Mouse (Mus musculus): ENCODE measurements around the gene Lrrk2. TPM values are rescaled to one million over a fixed set of nuclear protein-coding genes. Genes with fewer than 3 reads are reported as not detected.
A peak's percentile ranks its signal among the peaks of the same experiment; 100 is the strongest.

The Lrrk2 gene
- 7.4 and 20.5 TPM in 2 replicates for polyA plus RNA-seq (2011; ENCODE audit: insufficient read depth, insufficient read length, low replicate concordance, missing spikeins)

GRCm38 (mm10) chr15:91672645-91673568 is at the start of gene Lrrk2:
Lrrk2 (plus strand) TSS chr15:91673175.
- WGBS, result 3% methylated on average over 40 of the region's 40 CpGs

GRCm38 (mm10) chr15:91624475-91624874 is 48.5 kb upstream of the Lrrk2 start:
- no peaks in the 10 kb centered on the region; the same call in 1 of the 2 replicates for H3K4me1 ChIP-seq (ENCODE audit: control insufficient read depth, insufficient read depth, low read length)
- no peak overlapping the region for H3K4me3 ChIP-seq (replicated peaks; ENCODE audit: control insufficient read depth, low read depth, low read length)
- WGBS, result 44% methylated on average over 2 of the region's 2 CpGs
- H3K27ac ChIP-seq (ENCODE audit: control insufficient read depth, insufficient read depth, low read depth, low read length, poor library complexity), result no peak overlapping the region
- TF ChIP-seq CTCF (IDR thresholded peaks at IDR 0.05; ENCODE audit: control insufficient read depth, insufficient read depth, low read length), result no peak
- TF ChIP-seq POLR2A (IDR thresholded peaks at IDR 0.05; ENCODE audit: borderline replicate concordance, control insufficient read depth, low read depth, low read length), result no peak

More at GRCm38 (mm10) chr15:91672645-91673568, at the start of gene Lrrk2:
- TF ChIP-seq CTCF (IDR thresholded peaks at IDR 0.05; ENCODE audit: control insufficient read depth, insufficient read depth, low read length) (no peak), POLR2A (IDR thresholded peaks at IDR 0.05; ENCODE audit: borderline replicate concordance, control insufficient read depth, low read depth, low read length) (peak; percentile 84; the same call in 1 of the 2 replicates)
- no peaks in the 10 kb centered on the region; the same call in 1 of the 2 replicates for H3K4me1 ChIP-seq (ENCODE audit: control insufficient read depth, insufficient read depth, low read length)
- H3K4me3 ChIP-seq (replicated peaks; ENCODE audit: control insufficient read depth, low read depth, low read length), result peak within 1 kb of the TSS; percentile 84
- peak within 1 kb of the TSS; percentile 79 for H3K27ac ChIP-seq (ENCODE audit: control insufficient read depth, insufficient read depth, low read depth, low read length, poor library complexity)

- H3K4me1 ChIP-seq (ENCODE audit: control insufficient read depth, insufficient read depth, low read length), result no peaks in the 10 kb centered on the region; the same call in 1 of the 2 replicates
- no peak overlapping the region for H3K4me3 ChIP-seq (replicated peaks; ENCODE audit: control insufficient read depth, low read depth, low read length)
- TF ChIP-seq POLR2A (IDR thresholded peaks at IDR 0.05; ENCODE audit: borderline replicate concordance, control insufficient read depth, low read depth, low read length), result no peak
- no peak for TF ChIP-seq CTCF (IDR thresholded peaks at IDR 0.05; ENCODE audit: control insufficient read depth, insufficient read depth, low read length)
- WGBS, result 66% methylated on average over 3 of the region's 3 CpGs
- no peak overlapping the region for H3K27ac ChIP-seq (ENCODE audit: control insufficient read depth, insufficient read depth, low read depth, low read length, poor library complexity)
These were observed 43.8 kb upstream of the Lrrk2 start for GRCm38 (mm10) chr15:91629137-91629536.

GRCm38 (mm10) chr15:91632473-91632872 is 40.5 kb upstream of the Lrrk2 start:
- TF ChIP-seq POLR2A (IDR thresholded peaks at IDR 0.05; ENCODE audit: borderline replicate concordance, control insufficient read depth, low read depth, low read length) (no peak), CTCF (IDR thresholded peaks at IDR 0.05; ENCODE audit: control insufficient read depth, insufficient read depth, low read length) (no peak)
- no peak overlapping the region for H3K4me3 ChIP-seq (replicated peaks; ENCODE audit: control insufficient read depth, low read depth, low read length)
- no peak overlapping the region; the same call in 1 of the 2 replicates for H3K27ac ChIP-seq (ENCODE audit: control insufficient read depth, insufficient read depth, low read depth, low read length, poor library complexity)
- WGBS, result 33% methylated on average over 4 of the region's 4 CpGs
- no peaks in the 10 kb centered on the region; the same call in 1 of the 2 replicates for H3K4me1 ChIP-seq (ENCODE audit: control insufficient read depth, insufficient read depth, low read length)

- Histone ChIP-seq H3K4me3 (replicated peaks; ENCODE audit: control insufficient read depth, low read depth, low read length) (no peak overlapping the region), H3K27ac (ENCODE audit: control insufficient read depth, insufficient read depth, low read depth, low read length, poor library complexity) (peak overlapping the region; percentile 53), H3K4me1 (ENCODE audit: control insufficient read depth, insufficient read depth, low read length) (no peaks in the 10 kb centered on the region; the same call in 1 of the 2 replicates)
- 28% methylated on average over 9 of the region's 9 CpGs for WGBS
- no peak for TF ChIP-seq POLR2A (IDR thresholded peaks at IDR 0.05; ENCODE audit: borderline replicate concordance, control insufficient read depth, low read depth, low read length)
- TF ChIP-seq CTCF (IDR thresholded peaks at IDR 0.05; ENCODE audit: control insufficient read depth, insufficient read depth, low read length), result no peak
These were observed 39.9 kb upstream of the Lrrk2 start for GRCm38 (mm10) chr15:91633051-91633450.

- no peak overlapping the region for H3K4me3 ChIP-seq (replicated peaks; ENCODE audit: control insufficient read depth, low read depth, low read length)
- 38% methylated on average over 6 of the region's 6 CpGs for WGBS
- H3K27ac ChIP-seq (ENCODE audit: control insufficient read depth, insufficient read depth, low read depth, low read length, poor library complexity), result peak overlapping the region; percentile 68; the same call in 1 of the 2 replicates
- no peak for TF ChIP-seq POLR2A (IDR thresholded peaks at IDR 0.05; ENCODE audit: borderline replicate concordance, control insufficient read depth, low read depth, low read length)
- TF ChIP-seq CTCF (IDR thresholded peaks at IDR 0.05; ENCODE audit: control insufficient read depth, insufficient read depth, low read length), result no peak
- H3K4me1 ChIP-seq (ENCODE audit: control insufficient read depth, insufficient read depth, low read length), result no peaks in the 10 kb centered on the region; the same call in 1 of the 2 replicates
These were observed 39.2 kb upstream of the Lrrk2 start for GRCm38 (mm10) chr15:91633806-91634205.

- TF ChIP-seq CTCF (IDR thresholded peaks at IDR 0.05; ENCODE audit: control insufficient read depth, insufficient read depth, low read length), result no peak
- no peak for TF ChIP-seq POLR2A (IDR thresholded peaks at IDR 0.05; ENCODE audit: borderline replicate concordance, control insufficient read depth, low read depth, low read length)
- Histone ChIP-seq H3K4me3 (replicated peaks; ENCODE audit: control insufficient read depth, low read depth, low read length) (no peak overlapping the region), H3K27ac (ENCODE audit: control insufficient read depth, insufficient read depth, low read depth, low read length, poor library complexity) (peak overlapping the region; percentile 45), H3K4me1 (ENCODE audit: control insufficient read depth, insufficient read depth, low read length) (no peaks in the 10 kb centered on the region; the same call in 1 of the 2 replicates)
- WGBS, result 43% methylated on average over 8 of the region's 8 CpGs
These were observed 38.7 kb upstream of the Lrrk2 start for GRCm38 (mm10) chr15:91634236-91634635.

- TF ChIP-seq CTCF (IDR thresholded peaks at IDR 0.05; ENCODE audit: control insufficient read depth, insufficient read depth, low read length) (no peak), POLR2A (IDR thresholded peaks at IDR 0.05; ENCODE audit: borderline replicate concordance, control insufficient read depth, low read depth, low read length) (no peak)
- 43% methylated on average over 3 of the region's 3 CpGs for WGBS
- peak overlapping the region; percentile 51 for H3K4me3 ChIP-seq (replicated peaks; ENCODE audit: control insufficient read depth, low read depth, low read length)
- peak overlapping the region; percentile 62; the same call in 1 of the 2 replicates for H3K27ac ChIP-seq (ENCODE audit: control insufficient read depth, insufficient read depth, low read depth, low read length, poor library complexity)
- peaks cover 1% of the 10 kb centered on the region; the same call in 1 of the 2 replicates for H3K4me1 ChIP-seq (ENCODE audit: control insufficient read depth, insufficient read depth, low read length)
These were observed 31.3 kb upstream of the Lrrk2 start for GRCm38 (mm10) chr15:91641631-91642030.

Data from bone marrow, adult 2 months (tissue).